Mouse (Mus musculus) limb, embryonic 11.5 days (tissue): ENCODE results near the gene Slc39a11. TPM values are rescaled to one million over a fixed set of nuclear protein-coding genes. Genes with fewer than 3 reads are reported as not detected.

Experiments
- ATAC-seq: fragments of 200-750 bp; cut with Nextera tagmentation; 2 replicates; pipeline ENCODE4 v1.8.0; 2017; ENCODE audit warnings: low read depth; ENCODE audit not compliant: insufficient number of reproducible peaks, low FRiP score, low TSS enrichment
- DNase-seq: peaks from one replicate; pipeline ENCODE4 v3.0.0-alpha.2; 2015; ENCODE audit warnings: low spot score
- H3K27ac ChIP-seq: fragments of 300-500 bp; sonication (generic); replicated peaks from 2 replicates; pipeline ENCODE4 v1.5.1; 2014; ENCODE audit warnings: low read depth, mild to moderate bottlenecking, low read length
- H3K27me3 ChIP-seq: fragments of 300-500 bp; sonication (generic); 2 replicates; pipeline ENCODE4 v1.6.1; 2014; ENCODE audit warnings: mild to moderate bottlenecking, low read length, mixed read lengths; ENCODE audit not compliant: control insufficient read depth, insufficient read depth
- H3K36me3 ChIP-seq: fragments of 300-500 bp; sonication (generic); 2 replicates; pipeline ENCODE4 v1.6.1; 2014; ENCODE audit warnings: mild to moderate bottlenecking, low read length, moderate library complexity, mixed read lengths; ENCODE audit not compliant: control insufficient read depth, insufficient read depth
- H3K4me1 ChIP-seq: fragments of 300-500 bp; sonication (generic); 2 replicates; pipeline ENCODE4 v1.6.1; 2014; ENCODE audit warnings: low read length, mixed read lengths; ENCODE audit not compliant: control insufficient read depth, insufficient read depth
- H3K4me2 ChIP-seq: fragments of 300-500 bp; sonication (generic); 2 replicates; pipeline ENCODE4 v1.6.1; 2014; ENCODE audit warnings: low read depth, mild to moderate bottlenecking, moderate library complexity; ENCODE audit not compliant: severe bottlenecking
- H3K4me3 ChIP-seq: fragments of 300-500 bp; sonication (generic); 2 replicates; pipeline ENCODE4 v1.5.1; 2014; ENCODE audit warnings: low read depth, low read length
- H3K9ac ChIP-seq: fragments of 300-500 bp; sonication (generic); 2 replicates; pipeline ENCODE4 v1.6.1; 2014; ENCODE audit warnings: mild to moderate bottlenecking, low read length
- H3K9me3 ChIP-seq: fragments of 300-500 bp; sonication (generic); 2 replicates; pipeline ENCODE4 v1.6.1; 2016; ENCODE audit warnings: low read length; ENCODE audit not compliant: control insufficient read depth
- WGBS: fragments of 180-500 bp; shearing (Covaris S2); extraction: QIAGEN DNeasy Blood & Tissue Kit; methylation state at CpG from one replicate; pipeline ENCODE4 v1.1.7; 2014; 5-methylcytosine and 5-hydroxymethylcytosine counted together
- polyA plus RNA-seq: library from polyadenylated mRNA; unstranded; fragments of >200 nt; fragmentation: Nextera tagmentation; extraction: Ambion mirVana; gene quantifications from 2 replicates; pipeline ENCODE4 v1.2.1, GENCODE M21; 2014

Slc39a11 gene
- polyA plus RNA-seq, 1 experiment from 2014 or later = 14.9 TPM

GRCm38 (mm10) chr11:113490530-113491520 is 159.1 kb downstream of the Slc39a11 start:
- H3K36me3 ChIP-seq = no peaks in the 10 kb centered on the region
- H3K4me1 ChIP-seq = no peaks in the 10 kb centered on the region
- DNase-seq = no peak
- no peak overlapping the region for H3K27ac ChIP-seq
- no peak for ATAC-seq
- H3K4me3 ChIP-seq = no peak overlapping the region
- H3K9me3 ChIP-seq = no peaks in the 10 kb centered on the region
- H3K27me3 ChIP-seq = no peaks in the 10 kb centered on the region
- 84% methylated on average over 20 of the region's 20 CpGs for WGBS
- no peak overlapping the region for H3K9ac ChIP-seq
- H3K4me2 ChIP-seq = no peak overlapping the region

GRCm38 (mm10) chr11:113487603-113488335 is 162.1 kb downstream of the Slc39a11 start:
- 34% methylated on average over 8 of the region's 8 CpGs for WGBS
- H3K4me2 ChIP-seq = no peak overlapping the region
- ATAC-seq = no peak
- no peak overlapping the region for H3K9ac ChIP-seq
- H3K4me1 ChIP-seq = no peaks in the 10 kb centered on the region
- no peak for DNase-seq
- H3K4me3 ChIP-seq = no peak overlapping the region
- no peaks in the 10 kb centered on the region for H3K27me3 ChIP-seq
- H3K27ac ChIP-seq = no peak overlapping the region
- no peaks in the 10 kb centered on the region for H3K36me3 ChIP-seq
- H3K9me3 ChIP-seq = no peaks in the 10 kb centered on the region

- 84% methylated on average over 10 of the region's 10 CpGs for WGBS
- no peaks in the 10 kb centered on the region for H3K36me3 ChIP-seq
- no peaks in the 10 kb centered on the region for H3K27me3 ChIP-seq
- H3K9ac ChIP-seq = no peak overlapping the region
- DNase-seq = no peak
- H3K4me1 ChIP-seq = no peaks in the 10 kb centered on the region
- no peak overlapping the region for H3K27ac ChIP-seq
- H3K4me3 ChIP-seq = no peak overlapping the region
- H3K9me3 ChIP-seq = no peaks in the 10 kb centered on the region
- no peak for ATAC-seq
- no peak overlapping the region for H3K4me2 ChIP-seq
These were observed 165.8 kb downstream of the Slc39a11 start for GRCm38 (mm10) chr11:113484037-113484436.

DNA sequence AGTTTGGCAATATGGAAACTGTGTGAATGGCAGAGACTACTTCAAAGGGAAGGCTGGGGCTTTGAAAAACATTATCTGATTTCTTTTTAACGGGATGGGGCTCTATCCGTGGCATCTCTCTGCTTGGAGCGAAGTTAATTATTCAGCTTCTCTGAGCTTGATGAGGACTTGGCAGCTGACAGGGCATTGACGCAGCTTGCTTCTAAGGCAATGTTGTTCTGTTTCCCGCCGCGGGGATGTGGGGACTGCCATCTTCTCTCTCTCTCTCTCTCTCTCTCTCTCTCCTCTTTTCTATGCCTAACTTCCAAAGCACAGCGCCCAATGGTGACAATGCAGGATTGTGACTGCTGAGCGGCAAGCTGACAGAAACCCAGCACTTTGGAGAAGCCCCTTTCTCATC is 172.3 kb downstream of the Slc39a11 start:
- H3K4me1 ChIP-seq = no peaks in the 10 kb centered on the region
- ATAC-seq (no peak), DNase-seq (no peak)
- H3K4me2 ChIP-seq = no peak overlapping the region
- no peak overlapping the region for H3K4me3 ChIP-seq
- 83% methylated on average over 9 of the region's 9 CpGs for WGBS
- no peaks in the 10 kb centered on the region for H3K27me3 ChIP-seq
- no peaks in the 10 kb centered on the region for H3K36me3 ChIP-seq
- no peak overlapping the region for H3K27ac ChIP-seq
- H3K9me3 ChIP-seq = no peaks in the 10 kb centered on the region
- H3K9ac ChIP-seq = no peak overlapping the region

- Histone ChIP-seq H3K27me3 (no peaks in the 10 kb centered on the region), H3K9me3 (no peaks in the 10 kb centered on the region), H3K36me3 (no peaks in the 10 kb centered on the region), H3K4me1 (no peaks in the 10 kb centered on the region), H3K4me2 (no peak overlapping the region), H3K4me3 (no peak overlapping the region), H3K27ac (no peak overlapping the region), H3K9ac (no peak overlapping the region)
- WGBS = 75% methylated on average over 9 of the region's 9 CpGs
- DNase-seq (no peak), ATAC-seq (no peak)
These were observed 173.2 kb downstream of the Slc39a11 start for GRCm38 (mm10) chr11:113476720-113477119.

DNA sequence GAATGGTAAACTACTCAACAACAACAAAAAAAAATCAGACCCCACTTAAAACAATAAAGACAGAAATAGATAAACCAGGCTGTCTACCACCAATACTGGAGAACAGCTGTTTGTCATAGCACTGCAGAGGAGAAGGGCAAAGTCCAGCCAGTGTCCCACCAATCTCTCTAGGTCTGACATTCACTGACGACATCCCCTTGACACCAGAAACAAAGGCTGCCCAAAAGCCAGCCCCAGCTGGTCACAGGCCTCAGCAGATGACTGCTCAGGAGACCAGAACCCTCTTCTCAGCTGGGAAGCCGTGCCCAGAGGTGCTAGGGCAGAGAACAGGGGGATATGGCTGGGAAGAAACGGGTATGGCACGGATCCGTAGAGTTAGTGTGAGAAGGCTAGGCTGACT is 174.4 kb downstream of the Slc39a11 start:
- Histone ChIP-seq H3K4me2 (no peak overlapping the region), H3K4me1 (no peaks in the 10 kb centered on the region), H3K9me3 (no peaks in the 10 kb centered on the region), H3K36me3 (no peaks in the 10 kb centered on the region), H3K9ac (no peak overlapping the region), H3K4me3 (no peak overlapping the region), H3K27ac (no peak overlapping the region), H3K27me3 (no peaks in the 10 kb centered on the region)
- no peak for DNase-seq
- no peak for ATAC-seq
- 79% methylated on average over 5 of the region's 5 CpGs for WGBS

DNA sequence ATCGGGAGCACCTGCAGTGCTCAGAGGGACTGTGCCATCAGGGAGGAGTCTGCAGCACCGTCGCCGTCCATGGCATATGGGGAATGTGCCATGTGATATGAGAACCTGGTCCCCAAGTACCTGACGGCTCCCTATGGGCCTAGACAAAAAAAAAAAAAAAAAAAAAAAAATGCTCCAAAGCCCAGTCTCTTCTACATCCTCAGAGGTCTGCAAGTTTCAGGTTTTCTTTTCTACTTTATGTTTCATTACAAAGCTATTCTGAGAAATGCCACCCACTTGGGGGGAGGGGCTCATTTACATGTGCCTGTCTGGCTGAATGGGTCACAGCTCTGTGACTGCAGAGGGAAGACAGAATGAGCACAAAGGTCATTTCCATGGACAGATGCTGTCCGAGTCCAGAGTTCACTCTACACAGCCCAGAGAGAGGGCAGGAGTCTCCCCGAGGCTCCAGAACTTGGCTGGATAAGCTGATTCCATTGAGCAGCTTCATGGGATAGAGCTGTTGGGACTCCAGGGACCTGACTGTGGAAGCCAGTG is 175.8 kb downstream of the Slc39a11 start:
- Histone ChIP-seq H3K4me1 (0 out of 2 replicates have a peak, but pooled peaks cover 3% of the 10 kb centered on the region), H3K9me3 (no peaks in the 10 kb centered on the region), H3K36me3 (no peaks in the 10 kb centered on the region), H3K4me3 (no peak overlapping the region), H3K9ac (no peak overlapping the region), H3K4me2 (no peak overlapping the region), H3K27me3 (no peaks in the 10 kb centered on the region), H3K27ac (no peak overlapping the region)
- no peak for ATAC-seq
- 78% methylated on average over 7 of the region's 7 CpGs for whole genome bisulfite sequencing
- DNase-seq = no peak

GRCm38 (mm10) chr11:113471936-113472335 is 177.9 kb downstream of the Slc39a11 start:
- ATAC-seq (no peak), DNase-seq (no peak)
- H3K27me3 ChIP-seq = no peaks in the 10 kb centered on the region
- no peak overlapping the region for H3K9ac ChIP-seq
- H3K27ac ChIP-seq = no peak overlapping the region
- H3K9me3 ChIP-seq = no peaks in the 10 kb centered on the region
- H3K4me1 ChIP-seq = 0 out of 2 replicates have a peak, but pooled peaks cover 5% of the 10 kb centered on the region
- no peak overlapping the region for H3K4me2 ChIP-seq
- no peak overlapping the region for H3K4me3 ChIP-seq
- H3K36me3 ChIP-seq = no peaks in the 10 kb centered on the region
- WGBS = 88% methylated on average over 9 of the region's 9 CpGs
